Mouse (Mus musculus) naive thymus-derived CD4-positive, alpha-beta T cell, adult 2 months (primary cell): ENCODE data around the gene Hsd17b3.
"Not testable (repeated sequence)": the region's sequence is repeated elsewhere in the genome, so short reads cannot be mapped to it uniquely, and the experiment has no call there.

Experiments used
- DNase-seq: peaks from one replicate; pipeline ENCODE4 v3.0.0-alpha.2; 2011; ENCODE audit warnings: low read depth

Gene Hsd17b3

DNA sequence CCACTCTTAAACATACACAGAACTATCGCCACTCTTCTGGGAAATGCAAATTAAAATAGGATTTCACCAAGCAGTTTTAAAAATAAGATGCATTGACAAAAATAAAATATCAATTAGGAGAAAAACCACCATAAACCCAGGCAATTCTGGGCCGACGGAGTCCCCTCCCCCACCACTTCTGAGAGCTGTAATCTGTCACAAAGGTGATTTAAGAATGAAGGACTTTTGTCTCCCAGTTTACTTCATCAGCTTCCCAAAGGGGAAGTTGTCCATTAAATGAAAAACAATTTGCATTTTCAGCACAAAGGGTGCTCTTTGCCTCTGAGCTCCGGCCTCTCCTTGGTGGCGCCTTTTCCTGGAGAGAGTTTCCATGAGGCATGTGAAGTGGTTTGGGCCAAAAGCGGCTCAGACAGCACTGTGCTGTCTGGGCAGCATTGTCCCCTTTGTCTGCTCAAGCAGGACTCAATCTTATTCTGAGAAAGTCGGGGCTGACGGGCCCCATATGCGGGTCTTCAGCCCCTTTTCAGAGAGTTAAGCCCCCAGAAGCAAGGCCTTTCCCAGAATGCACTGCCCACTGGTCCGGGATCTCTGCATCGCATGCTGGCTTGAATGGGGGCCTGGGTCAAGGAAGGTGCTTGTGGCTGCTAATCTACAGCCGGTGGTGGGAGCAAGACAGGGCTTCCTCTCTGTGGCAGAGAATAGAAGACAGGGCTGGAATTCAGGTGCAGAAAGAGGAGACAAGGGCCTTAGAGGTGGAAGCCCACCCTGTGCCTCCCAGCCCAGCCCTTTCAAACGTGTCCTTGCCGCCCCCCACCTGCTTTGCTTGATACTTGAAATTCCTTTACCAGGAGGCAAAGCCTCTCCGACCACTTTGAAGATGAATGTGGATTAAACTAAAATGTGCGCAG is 7.8 kb downstream of the Hsd17b3 start:
- DNase-seq = no peak

DNA sequence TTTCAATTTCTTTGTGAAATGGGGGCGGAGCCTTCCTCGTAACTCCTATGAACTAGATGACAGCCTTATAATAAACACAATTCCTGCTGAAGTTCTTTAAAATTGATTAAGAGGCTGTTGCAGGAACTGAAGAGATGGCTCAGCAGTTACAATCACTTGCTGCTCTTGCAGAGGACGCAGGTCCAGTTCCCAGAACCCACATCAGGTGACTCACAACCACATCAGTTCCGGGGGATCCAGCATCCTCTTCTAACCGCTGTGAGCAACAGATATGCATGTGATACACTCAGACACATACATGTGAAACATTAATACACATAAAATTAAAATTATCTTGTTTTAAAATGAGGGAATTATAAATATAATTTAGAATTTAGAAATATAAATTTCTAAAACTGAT is 11.4 kb downstream of the Hsd17b3 start:
- no peak for DNase-seq

GRCm38 (mm10) chr13:64076074-64076473 is 13.0 kb downstream of the Hsd17b3 start:
- DNase-seq = no peak

- DNase-seq = no peak
Measured at GRCm38 (mm10) chr13:64066653-64067052, 22.4 kb downstream of the Hsd17b3 start.

GRCm38 (mm10) chr13:64064276-64064675 is 24.8 kb downstream of the Hsd17b3 start:
- DNase-seq = no peak

GRCm38 (mm10) chr13:64060935-64061506 is 28.0 kb downstream of the Hsd17b3 start:
- no peak for DNase-seq

DNA sequence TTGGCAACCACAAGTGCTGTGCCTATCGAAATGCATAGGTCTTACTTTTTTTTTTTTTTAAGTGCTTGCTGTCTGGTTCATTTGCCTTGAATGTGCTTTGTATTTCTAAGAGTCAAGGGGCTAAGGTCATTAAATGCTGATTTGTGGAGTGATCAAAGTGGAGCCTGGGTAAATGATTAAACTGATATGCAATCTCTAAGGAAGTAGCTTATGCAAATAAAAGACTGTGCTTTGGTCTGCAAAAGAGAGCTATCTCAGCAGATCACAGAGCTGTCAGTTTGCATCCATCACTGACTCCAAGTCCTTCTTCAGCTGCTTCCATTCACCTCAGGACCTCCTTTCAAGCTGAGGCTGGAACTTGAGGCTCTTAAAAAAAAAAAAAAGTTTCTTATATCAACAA is 35.1 kb downstream of the Hsd17b3 start:
- no peak for DNase-seq

DNA sequence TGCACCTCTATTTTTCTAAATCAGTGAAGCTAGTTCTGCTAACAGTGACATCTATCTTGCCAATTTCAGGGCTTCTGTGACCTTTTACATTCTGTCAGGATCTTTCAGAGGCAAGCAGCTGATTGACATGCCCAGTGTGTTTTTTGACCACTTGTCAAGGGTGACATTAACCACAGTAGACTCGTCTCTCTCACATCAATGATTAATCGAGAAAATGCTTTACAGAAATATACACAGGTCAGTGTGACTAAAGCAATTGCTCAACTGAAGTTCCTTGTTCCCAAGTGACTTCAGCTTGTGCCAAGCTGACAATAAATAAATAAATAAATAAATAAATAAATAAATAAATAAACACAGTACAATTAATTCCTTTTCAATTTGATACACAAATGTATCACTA is 36.7 kb downstream of the Hsd17b3 start:
- DNase-seq = not testable (repeated sequence)

DNA sequence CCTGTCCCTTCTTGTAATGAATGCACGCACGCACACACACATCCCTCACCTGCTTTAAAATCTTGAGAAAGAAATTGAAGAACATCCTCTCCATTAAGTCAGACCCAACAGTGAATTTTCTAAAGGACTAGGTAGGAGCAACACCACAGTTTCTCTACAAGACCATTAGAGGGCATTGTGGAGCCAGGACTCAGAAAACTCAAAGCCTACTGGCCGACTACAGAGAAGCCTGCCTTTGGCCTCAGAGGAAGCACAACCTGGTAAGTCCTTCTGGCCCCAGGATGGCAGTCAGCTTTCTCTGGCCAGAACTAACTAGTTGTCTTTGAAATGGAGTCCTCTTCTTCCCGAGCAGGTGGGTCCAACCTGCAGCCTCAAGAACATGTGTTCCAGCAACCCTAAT is 38.1 kb downstream of the Hsd17b3 start:
- DNase-seq = no peak

- DNase-seq = no peak
Measured at GRCm38 (mm10) chr13:64049535-64049934, 39.5 kb downstream of the Hsd17b3 start.

- DNase-seq = no peak
Measured at GRCm38 (mm10) chr13:64048467-64048866, 40.6 kb downstream of the Hsd17b3 start.

- no peak for DNase-seq
Measured at GRCm38 (mm10) chr13:64039976-64040375, 49.1 kb downstream of the Hsd17b3 start.

DNA sequence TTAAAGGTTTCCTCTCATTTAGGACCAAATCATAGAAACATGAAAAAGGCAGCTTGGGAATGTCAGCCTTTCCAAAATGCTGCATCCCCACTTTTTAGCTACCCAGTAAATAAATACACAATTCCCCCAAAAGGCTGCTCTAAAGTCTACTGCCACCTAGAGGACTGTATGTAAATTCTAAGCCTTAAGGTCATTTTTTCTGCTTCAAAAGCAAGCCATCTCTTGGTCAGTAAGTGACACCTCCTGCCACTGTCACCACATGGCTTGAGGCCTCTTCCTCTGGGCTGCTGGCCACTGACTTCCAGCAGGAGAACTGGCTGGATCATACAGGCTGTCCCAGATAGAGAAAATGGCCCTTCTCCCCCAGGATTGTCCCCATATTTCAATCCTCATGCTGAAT is 50.9 kb downstream of the Hsd17b3 start:
- DNase-seq = peak; percentile 8

DNA sequence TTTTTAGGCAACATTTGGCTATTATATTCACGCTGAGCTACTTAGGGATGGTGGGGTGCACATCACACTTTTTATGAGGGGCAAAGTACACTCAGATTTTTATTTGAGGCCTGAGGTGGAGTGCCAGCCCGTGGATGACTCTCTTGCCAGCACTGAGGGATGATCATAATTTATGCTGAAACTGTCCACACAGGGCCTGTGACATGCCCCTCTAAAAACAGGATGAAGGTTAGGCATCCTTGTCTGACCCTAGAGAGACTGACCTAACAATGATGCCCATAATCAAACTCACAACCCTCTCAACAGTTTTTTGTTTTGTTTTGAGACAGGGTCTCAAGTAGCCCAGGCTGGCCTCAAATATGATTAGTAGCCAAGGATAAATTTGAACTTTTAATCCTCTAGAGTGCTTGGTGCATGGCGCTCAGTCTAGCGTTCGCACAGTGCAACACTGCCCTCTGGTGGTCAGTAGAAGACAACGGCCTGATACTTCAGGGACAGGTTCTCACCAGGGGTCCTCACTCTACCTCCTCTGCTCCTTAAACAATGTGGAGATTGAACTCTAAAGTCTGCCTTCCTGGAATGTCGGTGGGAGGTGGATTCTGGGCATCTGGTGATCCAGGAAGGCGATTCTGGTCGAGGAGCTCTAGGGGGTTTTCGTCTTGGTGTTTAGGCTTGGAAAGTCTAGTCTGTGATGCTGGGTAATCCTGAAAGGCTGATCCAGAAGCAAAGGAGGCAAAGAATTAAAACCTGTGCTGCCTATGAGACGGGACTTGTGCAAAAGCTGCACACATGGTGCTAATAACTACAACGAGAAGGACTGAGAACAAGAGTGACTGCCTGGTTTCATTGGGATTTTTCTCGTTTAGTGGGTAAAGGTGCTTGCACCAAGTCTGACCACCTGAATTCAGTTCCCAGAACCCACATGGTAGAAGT is 52.7 kb downstream of the Hsd17b3 start:
- peak; percentile 77 for DNase-seq

DNA sequence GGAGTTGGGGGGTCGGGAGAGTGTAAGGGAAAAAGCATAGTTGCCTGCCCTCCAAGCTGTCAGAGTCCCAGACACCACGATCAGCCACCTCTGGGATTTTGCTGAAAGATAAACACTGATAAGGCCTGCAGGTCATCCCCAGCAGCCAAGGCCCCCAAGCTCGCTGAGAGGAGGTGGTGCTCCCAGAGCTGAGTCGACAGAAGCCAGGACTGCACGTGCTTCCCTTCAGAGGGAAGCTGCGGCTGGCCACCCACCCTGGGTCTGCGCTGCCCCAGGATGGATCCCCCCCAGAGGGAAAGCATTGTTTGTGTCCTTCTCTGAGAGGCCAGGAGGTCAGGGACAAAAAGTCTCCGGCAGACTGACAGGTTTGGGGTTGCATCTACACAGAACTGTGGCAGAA is 54.0 kb downstream of the Hsd17b3 start:
- DNase-seq = no peak

DNA sequence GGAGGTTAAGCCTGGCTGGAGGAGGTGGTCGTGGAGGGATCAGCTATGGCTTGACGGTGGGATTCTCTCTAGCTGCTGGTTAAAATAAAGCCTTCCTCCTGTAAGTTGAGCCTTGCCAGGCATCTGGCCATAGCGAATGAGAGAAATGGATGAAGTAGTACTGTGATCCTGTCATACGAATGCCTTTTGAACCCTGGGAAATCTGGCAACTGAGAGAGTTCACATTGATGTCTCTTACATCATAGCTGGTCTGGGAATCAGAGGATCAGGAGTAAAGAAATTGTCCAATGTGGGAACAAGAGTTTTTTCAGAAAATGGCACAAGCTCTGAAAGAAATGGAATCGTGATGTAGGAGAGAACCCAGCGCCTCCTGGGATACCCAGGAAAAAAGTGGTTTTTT is 55.1 kb downstream of the Hsd17b3 start:
- DNase-seq = no peak

GRCm38 (mm10) chr13:64033181-64033580 is 55.8 kb downstream of the Hsd17b3 start:
- no peak for DNase-seq

- no peak for DNase-seq
Measured at GRCm38 (mm10) chr13:64031254-64031653, 57.8 kb downstream of the Hsd17b3 start.

DNA sequence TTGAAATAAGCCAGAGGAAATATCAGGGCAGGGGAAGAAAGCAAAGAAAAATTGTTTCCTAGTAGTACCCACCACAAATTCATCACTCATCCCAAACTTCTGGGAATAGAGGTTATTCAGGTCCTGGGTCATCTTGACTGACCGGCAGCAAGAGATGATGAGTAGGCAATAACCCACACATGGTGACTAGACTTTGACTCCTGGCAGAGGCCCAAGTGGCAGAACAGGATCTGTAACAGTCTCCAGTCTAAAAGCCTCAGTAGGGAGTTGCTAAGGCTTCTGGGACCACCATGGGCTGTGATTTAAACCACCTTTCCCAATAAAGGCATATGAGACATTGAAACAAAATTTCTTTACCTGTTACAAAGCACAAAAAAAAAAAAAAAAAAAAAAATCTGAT is 58.2 kb downstream of the Hsd17b3 start:
- DNase-seq = no peak

GRCm38 (mm10) chr13:64024803-64025202 is 64.2 kb downstream of the Hsd17b3 start:
- no peak for DNase-seq

DNA sequence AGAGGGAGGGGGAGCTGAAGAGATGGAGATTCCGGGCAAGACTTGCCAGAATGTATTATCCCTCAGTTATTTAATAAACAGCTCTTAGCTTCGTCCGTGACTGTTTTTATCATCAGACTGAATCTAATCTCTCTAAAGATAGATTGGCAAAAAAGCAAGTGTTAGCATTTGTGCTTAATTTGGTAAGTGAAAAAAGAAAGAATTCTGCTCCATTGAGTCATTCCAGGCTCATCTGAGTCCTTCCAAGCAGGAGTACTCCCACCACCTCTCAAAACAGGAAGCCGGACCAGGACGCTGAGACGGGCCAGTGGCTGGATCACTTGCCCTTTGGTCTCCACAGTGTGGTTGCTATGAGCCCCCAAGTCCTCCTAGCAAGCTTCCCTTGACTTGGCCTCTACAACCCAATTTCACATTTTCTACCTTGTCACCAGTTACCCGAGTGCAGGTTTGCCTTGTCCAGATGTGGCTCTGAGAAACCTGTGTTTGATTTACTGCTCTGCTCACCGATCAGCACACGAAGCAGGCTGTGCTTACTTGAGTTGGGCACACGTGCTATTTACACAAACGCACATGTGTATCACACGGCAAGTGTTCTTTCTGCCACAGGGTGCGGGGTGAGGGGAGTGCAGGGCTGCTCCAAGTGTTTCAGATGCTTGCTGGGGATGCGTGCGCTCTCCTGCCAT is 66.1 kb downstream of the Hsd17b3 start:
- no peak for DNase-seq

DNA sequence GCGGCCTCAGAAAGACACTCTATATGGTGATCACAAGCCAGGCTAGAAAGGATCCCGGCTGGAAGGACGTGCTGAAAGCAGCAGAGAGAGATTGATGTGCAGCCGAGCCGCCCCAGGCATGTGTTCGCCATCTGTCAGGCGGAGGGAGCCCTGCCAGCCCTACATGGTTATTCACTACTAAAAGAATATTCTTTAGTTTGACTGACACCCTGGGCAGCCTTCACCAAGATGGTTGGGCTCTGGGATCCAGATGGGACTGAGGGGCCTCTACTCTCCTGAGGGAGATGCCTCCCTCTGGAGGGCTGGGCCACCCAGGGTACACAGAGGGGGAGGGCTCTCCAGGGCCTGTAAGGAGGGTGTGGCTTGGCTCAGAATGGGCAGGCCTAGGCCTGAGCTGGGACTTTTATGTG is 68.1 kb downstream of the Hsd17b3 start:
- DNase-seq = no peak
